Mouse (Mus musculus) effector memory CD4-positive, alpha-beta T cell, adult 5 months (primary cell): ENCODE measurements around the gene Opalin. TPM values are rescaled to one million over a fixed set of nuclear protein-coding genes. Genes with fewer than 3 reads are reported as not detected.

Experiments
- polyA plus RNA-seq: library from polyadenylated mRNA; unstranded; fragments of 100-300 nt; shearing (Covaris generic); gene quantifications from one replicate; pipeline ENCODE4 v1.2.1, GENCODE M21; 2017

The Opalin gene
- polyA plus RNA-seq = not detected

DNA sequence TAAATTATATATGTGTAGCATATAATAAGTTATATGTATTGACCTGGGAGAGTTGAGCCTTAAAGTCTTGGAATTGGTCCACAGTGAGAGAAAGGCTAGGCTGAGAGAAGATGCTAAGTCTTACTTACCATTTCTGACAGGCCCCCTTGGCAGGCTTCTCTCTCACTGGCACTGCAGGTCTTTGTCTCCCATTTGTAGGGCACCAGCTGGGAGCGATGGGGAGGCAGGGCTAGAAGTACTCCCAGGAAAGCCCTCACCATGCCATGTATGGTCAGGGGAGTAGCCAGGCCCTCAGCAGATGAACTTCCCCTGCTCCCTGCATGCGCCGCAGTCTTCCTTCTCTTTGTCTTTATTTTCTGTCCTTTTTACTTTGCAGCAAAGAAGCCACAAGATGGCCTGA is at the start of gene Opalin:
Opalin (minus strand) TSS at position 208 of the 400 bp plus-strand sequence.

DNA sequence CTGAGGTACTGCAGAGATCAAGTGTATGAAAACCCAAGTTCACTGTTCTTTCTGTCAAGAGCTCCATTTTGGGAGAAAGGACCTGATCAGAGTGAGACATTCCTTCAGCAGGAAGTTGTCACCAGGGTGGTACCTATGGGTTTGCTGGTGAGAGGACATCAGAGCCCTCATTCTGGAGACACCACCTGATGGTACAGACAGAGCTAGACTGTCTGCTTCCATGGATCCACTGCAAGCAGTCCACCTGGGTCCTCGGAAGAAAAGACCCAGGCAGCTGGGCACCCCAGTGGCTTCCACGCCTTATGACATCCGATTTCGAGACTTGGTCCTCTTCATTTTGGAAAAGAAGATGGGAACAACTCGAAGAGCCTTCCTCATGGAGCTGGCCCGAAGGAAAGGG is 47.7 kb downstream of the Opalin start, which contains the start of gene Dntt:
Dntt (plus strand) TSS at position 57 of the 400 bp plus-strand sequence.

Other genes with a start within 250 kb of the Opalin start
- gene Ccnj, start 245.8 kb downstream of the Opalin start, polyA plus RNA-seq = 1.2 TPM
- 14.0 TPM for gene Zfp518a, start 182.4 kb downstream of the Opalin start, polyA plus RNA-seq
- 0.25 TPM for gene Blnk, start 82.6 kb downstream of the Opalin start, polyA plus RNA-seq
- gene Dntt, start 47.8 kb downstream of the Opalin start, polyA plus RNA-seq = not detected
- not detected for gene Tll2, start 129.7 kb upstream of the Opalin start, polyA plus RNA-seq
- gene Tm9sf3, start 186.9 kb upstream of the Opalin start, polyA plus RNA-seq = 268 TPM